Mouse (Mus musculus) central nervous system, embryonic 11.5 days (tissue): ENCODE measurements around the gene Ddx39b. TPM values are rescaled to one million over a fixed set of nuclear protein-coding genes. Genes with fewer than 3 reads are reported as not detected.

ENCODE experiments used
- polyA plus RNA-seq: library from polyadenylated mRNA; depleted of rRNA; stranded (reverse); fragments of >200 nt; gene quantifications from 2 replicates; pipeline ENCODE4 v1.2.3, GENCODE M21; 2012; rRNA removed

Ddx39b gene
- polyA plus RNA-seq: 967 and 1,050 TPM in 2 replicates

GRCm38 (mm10) chr17:35241305-35242014 is at the start of gene Ddx39b:
Ddx39b (plus strand) TSS chr17:35241746.

GRCm38 (mm10) chr17:35193881-35194843 is 47.4 kb upstream of the Ddx39b start, which contains the start of gene Ltb:
Ltb (plus strand) TSS chr17:35194439.

GRCm38 (mm10) chr17:35201787-35202186 is 39.8 kb upstream of the Ddx39b start, which contains the start of gene Tnf:
Tnf (minus strand) TSS chr17:35202007.

GRCm38 (mm10) chr17:35204494-35205379 is 36.8 kb upstream of the Ddx39b start, which contains the start of gene Lta:
Lta (minus strand) TSS chr17:35205351.

GRCm38 (mm10) chr17:35220156-35220952 is 21.2 kb upstream of the Ddx39b start, which contains the start of gene Gm16181:
Gm16181 (plus strand) TSS chr17:35220834.

GRCm38 (mm10) chr17:35233114-35233980 is 8.2 kb upstream of the Ddx39b start, which contains the start of gene Atp6v1g2:
Atp6v1g2 (plus strand) TSS chr17:35233660.

GRCm38 (mm10) chr17:35235614-35236389 is 5.7 kb upstream of the Ddx39b start, which contains the start of gene Nfkbil1:
Nfkbil1 (minus strand) TSS chr17:35235792.

GRCm38 (mm10) chr17:35262664-35263522 is 21.3 kb downstream of the Ddx39b start, which contains the start of gene H2-D1:
H2-D1 (plus strand) TSS chr17:35262730.

Other genes starting within 250 kb of the Ddx39b start
- gene Vars, start 240.8 kb upstream of the Ddx39b start, polyA plus RNA-seq: 127 and 135 TPM in 2 replicates
- 0.60 and 0.76 TPM in 2 replicates for gene Vwa7, start 225.2 kb upstream of the Ddx39b start, polyA plus RNA-seq
- gene Sapcd1, start 213.7 kb upstream of the Ddx39b start, polyA plus RNA-seq: 6.4 and 8.8 TPM in 2 replicates
- 6.7 and 11.0 TPM in 2 replicates for gene Msh5, start 195.0 kb upstream of the Ddx39b start, polyA plus RNA-seq
- gene Clic1, start 191.8 kb upstream of the Ddx39b start, polyA plus RNA-seq: 122 and 142 TPM in 2 replicates
- gene Ddah2, start 182.7 kb upstream of the Ddx39b start, polyA plus RNA-seq: 392 and 957 TPM in 2 replicates
- gene Ly6g6c, start 176.4 kb upstream of the Ddx39b start, polyA plus RNA-seq: 0.19 and 0.28 TPM in 2 replicates
- gene Mpig6b, start 175.6 kb upstream of the Ddx39b start, polyA plus RNA-seq: 0.67 and 0.88 TPM in 2 replicates
- gene Ly6g6e, start 164.8 kb upstream of the Ddx39b start, polyA plus RNA-seq: 0.18 and 0.29 TPM in 2 replicates
- 2.5 and 3.0 TPM in 2 replicates for gene Ly6g6d, start 163.7 kb upstream of the Ddx39b start, polyA plus RNA-seq
- 0.83 and 1.1 TPM in 2 replicates for gene Ly6g6f, start 156.1 kb upstream of the Ddx39b start, polyA plus RNA-seq
- 39.3 and 52.2 TPM in 2 replicates for gene Abhd16a, start 152.5 kb upstream of the Ddx39b start, polyA plus RNA-seq
- gene Ly6g5c, start 133.5 kb upstream of the Ddx39b start, polyA plus RNA-seq: not detected in 2 replicates
- gene Ly6g5b, start 126.3 kb upstream of the Ddx39b start, polyA plus RNA-seq: 1.1 and 2.1 TPM in 2 replicates
- gene Gpank1, start 120.3 kb upstream of the Ddx39b start, polyA plus RNA-seq: 19.6 and 31.0 TPM in 2 replicates
- gene Csnk2b, start 119.7 kb upstream of the Ddx39b start, polyA plus RNA-seq: 156 and 178 TPM in 2 replicates
- 5.3 and 13.0 TPM in 2 replicates for gene D17H6S53E, start 115.4 kb upstream of the Ddx39b start, polyA plus RNA-seq
- 10.2 and 22.4 TPM in 2 replicates for gene Apom, start 109.7 kb upstream of the Ddx39b start, polyA plus RNA-seq
- gene Bag6, start 106.6 kb upstream of the Ddx39b start, polyA plus RNA-seq: 201 and 247 TPM in 2 replicates
- 320 and 416 TPM in 2 replicates for gene Prrc2a, start 76.8 kb upstream of the Ddx39b start, polyA plus RNA-seq
- 3.3 and 4.8 TPM in 2 replicates for gene Aif1, start 65.7 kb upstream of the Ddx39b start, polyA plus RNA-seq
- 7.8 and 12.4 TPM in 2 replicates for gene Lst1, start 53.3 kb upstream of the Ddx39b start, polyA plus RNA-seq
- 0.25 and 0.34 TPM in 2 replicates for gene Ltb, start 47.3 kb upstream of the Ddx39b start, polyA plus RNA-seq
- 0.07 and 0.09 TPM in 2 replicates for gene Tnf, start 39.7 kb upstream of the Ddx39b start, polyA plus RNA-seq
- 0.04 and 0.07 TPM in 2 replicates for gene Lta, start 36.4 kb upstream of the Ddx39b start, polyA plus RNA-seq
- not detected in 2 replicates for gene Gm16181, start 20.9 kb upstream of the Ddx39b start, polyA plus RNA-seq
- gene Atp6v1g2, start 8.1 kb upstream of the Ddx39b start, polyA plus RNA-seq: 17.3 and 17.7 TPM in 2 replicates
- 12.8 and 19.3 TPM in 2 replicates for gene Nfkbil1, start 6.0 kb upstream of the Ddx39b start, polyA plus RNA-seq
- 19.9 and 27.4 TPM in 2 replicates for gene H2-D1, start 21.0 kb downstream of the Ddx39b start, polyA plus RNA-seq
- 0.04 and 0.06 TPM in 2 replicates for gene H2-Q1, start 78.7 kb downstream of the Ddx39b start, polyA plus RNA-seq
- gene H2-Q2, start 100.5 kb downstream of the Ddx39b start, polyA plus RNA-seq: 0.43 and 1.0 TPM in 2 replicates
- 9.9 and 11.3 TPM in 2 replicates for gene H2-Q4, start 137.9 kb downstream of the Ddx39b start, polyA plus RNA-seq
- 1.5 and 2.1 TPM in 2 replicates for gene H2-Q6, start 183.1 kb downstream of the Ddx39b start, polyA plus RNA-seq
- 15.0 and 17.0 TPM in 2 replicates for gene H2-Q7, start 197.4 kb downstream of the Ddx39b start, polyA plus RNA-seq
- gene H2-Q10, start 228.3 kb downstream of the Ddx39b start, polyA plus RNA-seq: 2.2 and 4.0 TPM in 2 replicates